Mouse (Mus musculus) cortical plate, adult 2 months (tissue): ENCODE data around the gene Arfgap2.

ENCODE experiments used
- CTCF ChIP-seq: fragments of 200-500 bp; IDR thresholded peaks from 2 replicates; pipeline ENCODE4 v1.5.1; 2011; ENCODE audit warnings: mild to moderate bottlenecking, control low read depth, low read length; ENCODE audit not compliant: insufficient read depth; ENCODE audit errors: extremely low read depth
- POLR2A ChIP-seq: fragments of 200-500 bp; IDR thresholded peaks from 2 replicates; pipeline ENCODE4 v1.6.1; 2011; ENCODE audit warnings: mild to moderate bottlenecking, low read length, control low read depth; ENCODE audit not compliant: insufficient read depth; ENCODE audit errors: extremely low read depth

GRCm38 (mm10) chr2:91258830-91259229 lies 5.9 kb upstream of the Arfgap2 start:
- TF ChIP-seq CTCF (no peak), POLR2A (no peak)
